Comparison of ENCODE assay signal across 14 mouse cellular contexts in the genomic region with DNA sequence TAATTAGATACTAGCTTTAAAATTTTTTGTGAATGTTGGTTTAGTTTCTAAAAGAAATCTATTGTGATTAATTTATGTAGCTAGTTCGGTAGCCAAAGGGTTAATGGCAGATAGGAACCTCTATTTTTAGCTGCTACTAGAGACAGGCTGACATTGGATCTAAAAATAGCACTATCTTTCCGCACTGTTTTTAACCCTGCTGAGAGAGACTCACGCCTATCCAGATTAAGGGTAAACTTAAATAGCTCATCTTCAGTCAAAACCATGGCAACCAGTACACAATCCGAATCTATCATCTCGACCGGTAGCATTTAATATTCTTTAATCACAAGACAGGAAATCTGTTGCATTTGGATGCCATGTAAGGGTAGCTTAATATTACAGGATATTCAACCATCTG. TPM values are rescaled to one million over a fixed set of nuclear protein-coding genes. Genes with fewer than 3 reads are reported as not detected.
DNase-seq lines count a peak whose midpoint lies in the region; ATAC-seq lines count a peak whose summit lies in the region.
"Had no signal": no experiment of that assay in that cellular context is flagged by ENCODE, and none has a peak within 500 bp of the region (broad histone marks: within the 10 kb centered on the region; RNA-seq: fewer than 3 reads in every experiment).

No protein-coding gene starts in this region.

- H3K27ac ChIP-seq in heart, embryonic 13.5 days (replicated peaks), result no peak overlapping the region
- H3K27ac ChIP-seq in heart, embryonic 12.5 days (ENCODE audit: poor library complexity, severe bottlenecking), result no peak overlapping the region
- H3K27ac ChIP-seq in embryonic facial prominence, embryonic 14.5 days (replicated peaks; ENCODE audit: low read depth, low read length), result no peak overlapping the region
- H3K27ac ChIP-seq: hindbrain, embryonic 10.5 days had no signal

- H3K9ac ChIP-seq in heart, embryonic 13.5 days, result no peak overlapping the region
- H3K9ac ChIP-seq in heart, embryonic 12.5 days, result no peak overlapping the region
- H3K9ac ChIP-seq in embryonic facial prominence, embryonic 14.5 days (ENCODE audit: low read depth, low read length), result no peak overlapping the region

- DNase-seq in cerebellum, adult 9-10 months, result peak; percentile 34
- peak; percentile 44 for DNase-seq in A20 (ENCODE audit: low read depth, low spot score)
- peak; percentile 40 for DNase-seq in embryonic facial prominence, embryonic 14.5 days (ENCODE audit: low spot score)
- no peak for DNase-seq in thymus, postnatal 36 days
- no peak for DNase-seq in spleen, postnatal 4 days (ENCODE audit: low spot score in 2 of 2)
- DNase-seq: adrenal gland, postnatal 14 days; spleen, adult 18-20 months; thymus, postnatal 14 days had no signal

- no peaks in the 10 kb centered on the region for H3K27me3 ChIP-seq in heart, embryonic 13.5 days (replicated peaks)
- no peaks in the 10 kb centered on the region for H3K27me3 ChIP-seq in heart, embryonic 12.5 days (replicated peaks)
- no peaks in the 10 kb centered on the region for H3K27me3 ChIP-seq in embryonic facial prominence, embryonic 14.5 days (replicated peaks; ENCODE audit: control insufficient read depth, insufficient read depth, low read length)

- 0 out of 2 replicates have a peak, but pooled peaks cover 3% of the 10 kb centered on the region for H3K36me3 ChIP-seq in heart, embryonic 13.5 days
- no peaks in the 10 kb centered on the region for H3K36me3 ChIP-seq in heart, embryonic 12.5 days
- no peaks in the 10 kb centered on the region for H3K36me3 ChIP-seq in embryonic facial prominence, embryonic 14.5 days (ENCODE audit: control insufficient read depth, insufficient read depth, low read length)
- H3K36me3 ChIP-seq: hindbrain, embryonic 10.5 days had no signal

- no peak for ATAC-seq in cerebellum, adult (ENCODE audit: insufficient number of reproducible peaks, low FRiP score, low TSS enrichment)
- ATAC-seq in heart, embryonic 13.5 days (ENCODE audit: extremely low read depth, insufficient number of reproducible peaks, low FRiP score, low TSS enrichment), result no peak
- no peak for ATAC-seq in heart, embryonic 12.5 days (ENCODE audit: insufficient number of reproducible peaks, low FRiP score)
- ATAC-seq in embryonic facial prominence, embryonic 14.5 days (ENCODE audit: low read depth), result no peak

- H3K9me3 ChIP-seq in heart, embryonic 13.5 days, result peaks cover 9% of the 10 kb centered on the region
- H3K9me3 ChIP-seq in heart, embryonic 12.5 days (replicated peaks), result peaks cover 7% of the 10 kb centered on the region; the same call in 1 of the 2 replicates
- peaks cover 12% of the 10 kb centered on the region; the same call in 1 of the 2 replicates for H3K9me3 ChIP-seq in embryonic facial prominence, embryonic 14.5 days (ENCODE audit: control insufficient read depth, low read length)

- WGBS in heart, embryonic 13.5 days, result 7% methylated on average over 6 of the region's 6 CpGs
- WGBS in heart, embryonic 12.5 days, result 5% methylated on average over 6 of the region's 6 CpGs
- 21% methylated on average over 6 of the region's 6 CpGs for WGBS in embryonic facial prominence, embryonic 14.5 days

- H3K4me3 ChIP-seq in heart, embryonic 13.5 days, result no peak overlapping the region
- H3K4me3 ChIP-seq in heart, embryonic 12.5 days, result no peak overlapping the region
- no peak overlapping the region for H3K4me3 ChIP-seq in embryonic facial prominence, embryonic 14.5 days (ENCODE audit: low read depth, low read length)
- H3K4me3 ChIP-seq: hindbrain, embryonic 10.5 days had no signal

- peak overlapping the region; percentile 36; the same call in 1 of the 2 replicates for H3K4me2 ChIP-seq in heart, embryonic 13.5 days
- no peak overlapping the region for H3K4me2 ChIP-seq in heart, embryonic 12.5 days
- no peak overlapping the region for H3K4me2 ChIP-seq in embryonic facial prominence, embryonic 14.5 days (ENCODE audit: low read depth, low read length)
- H3K4me2 ChIP-seq: midbrain, embryonic 11.5 days had no signal

- H3K4me1 ChIP-seq in heart, embryonic 13.5 days, result peaks cover 11% of the 10 kb centered on the region
- H3K4me1 ChIP-seq in heart, embryonic 12.5 days (replicated peaks), result 0 out of 2 replicates have a peak, but pooled peaks cover 2% of the 10 kb centered on the region
- H3K4me1 ChIP-seq in embryonic facial prominence, embryonic 14.5 days (ENCODE audit: control insufficient read depth, insufficient read depth, low read length), result peaks cover 3% of the 10 kb centered on the region; the same call in 1 of the 2 replicates
- H3K4me1 ChIP-seq: hindbrain, embryonic 10.5 days had no signal

RNA-seq across cellular contexts. Expression of a gene that starts 24.0 kb away (rescaled TPM):
- polyA plus RNA-seq in heart, embryonic 13.5 days (2015; fragmentation: Nextera tagmentation; extraction: Ambion mirVana), result 0.08 and 0.15 TPM in 2 replicates
- 0.37 and 0.46 TPM in 2 replicates for polyA plus RNA-seq in heart, embryonic 12.5 days (2016; fragmentation: Nextera tagmentation; extraction: Ambion mirVana)
- polyA plus RNA-seq in embryonic facial prominence, embryonic 14.5 days (2014; fragmentation: Nextera tagmentation; extraction: Ambion mirVana), result 2.8 and 2.9 TPM in 2 replicates
- polyA plus RNA-seq: liver, embryonic 16.5 days had no signal

RNA-seq across cellular contexts. Expression of a gene that starts 25.8 kb away (rescaled TPM):
- polyA plus RNA-seq in heart, embryonic 13.5 days (2015; fragmentation: Nextera tagmentation; extraction: Ambion mirVana), result 10.9 and 11.0 TPM in 2 replicates
- polyA plus RNA-seq in heart, embryonic 12.5 days (2016; fragmentation: Nextera tagmentation; extraction: Ambion mirVana), result 10.9 and 11.2 TPM in 2 replicates
- 9.9 and 13.4 TPM in 2 replicates for polyA plus RNA-seq in embryonic facial prominence, embryonic 14.5 days (2014; fragmentation: Nextera tagmentation; extraction: Ambion mirVana)

Comparison
In these comparisons a context has a peak if more than half of its experiments do, and no peak if none do; other contexts are left out.
1. DNase-seq: peak in cerebellum, adult 9-10 months (single experiment), A20 (single experiment) and embryonic facial prominence, embryonic 14.5 days (single experiment); none in thymus, postnatal 36 days (0 of 2) and spleen, postnatal 4 days (0 of 2).